Comparison of ENCODE assay signal across 8 mouse cellular contexts in the genomic region with DNA sequence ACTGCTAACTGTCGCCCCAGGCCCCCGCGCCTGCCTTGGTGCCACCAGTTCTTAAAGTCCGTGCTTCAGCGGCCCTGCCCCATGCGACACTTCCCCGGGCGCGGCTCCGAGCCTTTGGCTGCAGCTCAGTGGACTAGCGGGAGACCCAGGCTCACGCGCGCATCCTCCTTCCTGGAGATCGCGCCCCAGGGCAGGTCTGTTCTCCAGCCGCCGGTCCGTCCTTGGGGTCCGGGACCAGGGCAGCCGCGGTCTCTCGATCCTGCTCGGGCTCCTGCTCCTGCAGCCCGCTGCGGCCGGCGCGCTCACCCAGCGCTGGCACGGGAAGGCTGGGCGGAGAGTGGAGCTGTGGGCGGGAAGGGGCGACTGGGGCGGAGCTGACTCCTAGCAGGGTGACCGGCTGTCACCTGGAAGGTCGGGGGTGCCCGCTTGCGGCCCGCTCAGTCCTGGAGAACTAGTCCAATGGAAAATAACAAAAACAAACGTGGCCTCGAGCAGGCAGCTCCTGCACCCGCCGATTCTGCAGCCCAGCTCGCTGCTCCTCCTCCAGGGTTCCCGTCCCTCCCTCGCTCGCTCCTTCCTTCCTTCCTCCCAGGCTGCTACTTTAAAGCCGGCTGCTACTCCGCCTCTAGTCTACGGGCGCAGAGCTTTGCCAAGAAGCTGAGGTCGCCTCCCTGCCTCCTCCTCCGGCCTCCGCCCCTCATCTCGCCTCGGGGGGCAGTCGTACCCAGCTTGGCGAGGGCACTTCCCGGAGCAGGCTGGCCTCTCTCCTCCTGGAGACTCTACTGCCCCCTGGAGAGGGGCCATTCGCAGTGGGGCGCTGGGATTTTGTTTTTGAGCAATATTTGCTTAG. TPM values are rescaled to one million over a fixed set of nuclear protein-coding genes. Genes with fewer than 3 reads are reported as not detected.
A peak's percentile ranks its signal among the peaks of the same experiment; 100 is the strongest.
DNase-seq lines count a peak whose midpoint lies in the region; ATAC-seq and TF ChIP-seq lines count a peak whose summit lies in the region.

Gene Tbc1d4, minus strand, starts transcription at position 673 of the 850 bp plus-strand sequence.

- H3K4me3 ChIP-seq in forebrain, embryonic 13.5 days = peak within 1 kb of the TSS; percentile 83
- peak within 1 kb of the TSS; percentile 99 for H3K4me3 ChIP-seq in heart, postnatal 0 days (ENCODE audit: low read depth, low read length)
- peak within 1 kb of the TSS; percentile 69 for H3K4me3 ChIP-seq in liver, postnatal 0 days (ENCODE audit: low read depth, low read length)
- H3K4me3 ChIP-seq in neural tube, embryonic 13.5 days = peak within 1 kb of the TSS; percentile 85

- H3K27me3 ChIP-seq in forebrain, embryonic 13.5 days = no peaks in the 10 kb centered on the region
- no peaks in the 10 kb centered on the region for H3K27me3 ChIP-seq in heart, postnatal 0 days (ENCODE audit: control insufficient read depth, insufficient read depth, low read length)
- peaks cover 16% of the 10 kb centered on the region for H3K27me3 ChIP-seq in liver, postnatal 0 days (ENCODE audit: insufficient read depth, low read length)
- H3K27me3 ChIP-seq in neural tube, embryonic 13.5 days = peaks cover 13% of the 10 kb centered on the region; the same call in 1 of the 2 replicates

- peak; percentile 6 to 11 for DNase-seq in CD8-positive naive resting alpha-beta T cell, adult 2 months (ENCODE audit: low read depth in 2 of 2, low spot score in 2 of 2)
- peak; percentile 66 for DNase-seq in c-Kit-positive CD71-negative TER-119-negative erythroid progenitor cells, embryonic 14.5 days (ENCODE audit: low read depth)
- peak; percentile 86 for DNase-seq in heart, postnatal 0 days (ENCODE audit: low spot score)
- DNase-seq in kidney, postnatal 4 days = peak; percentile 84 to 90
- peak; percentile 67 for DNase-seq in liver, postnatal 0 days
- peak; percentile 87 for DNase-seq in testis, postnatal 10 days (ENCODE audit: low spot score)

- H3K27ac ChIP-seq in forebrain, embryonic 13.5 days = peak within 1 kb of the TSS; percentile 21; the same call in 1 of the 2 replicates
- H3K27ac ChIP-seq in heart, postnatal 0 days (ENCODE audit: low read depth) = peak within 1 kb of the TSS; percentile 94
- H3K27ac ChIP-seq in liver, postnatal 0 days (ENCODE audit: low read depth) = no peak within 1 kb of the TSS
- peak within 1 kb of the TSS; percentile 54 for H3K27ac ChIP-seq in neural tube, embryonic 13.5 days (replicated peaks)

- WGBS in forebrain, embryonic 13.5 days = under 1% methylated on average over 61 of the region's 62 CpGs
- under 1% methylated on average over 61 of the region's 62 CpGs for WGBS in heart, postnatal 0 days
- WGBS in liver, postnatal 0 days (ENCODE audit: insufficient replicate concordance) = under 1% methylated on average over 59 of the region's 62 CpGs
- WGBS in neural tube, embryonic 13.5 days = under 1% methylated on average over 59 of the region's 62 CpGs

- peak; percentile 87 for ATAC-seq in forebrain, embryonic 13.5 days
- peak; percentile 89 for ATAC-seq in heart, postnatal 0 days (ENCODE audit: insufficient read depth, low read depth)
- ATAC-seq in liver, postnatal 0 days = peak; percentile 82
- peak; percentile 90 for ATAC-seq in neural tube, embryonic 13.5 days (ENCODE audit: low read depth)

- no peak for TF ChIP-seq EP300 in heart, postnatal 0 days (IDR thresholded peaks at IDR 0.05; ENCODE audit: low read depth)
- TF ChIP-seq EP300 in liver, postnatal 0 days (IDR thresholded peaks at IDR 0.05; ENCODE audit: low read depth) = no peak

- H3K9ac ChIP-seq in forebrain, embryonic 13.5 days = peak within 1 kb of the TSS; percentile 77
- peak within 1 kb of the TSS; percentile 77 for H3K9ac ChIP-seq in heart, postnatal 0 days (replicated peaks; ENCODE audit: low read depth, low read length)
- H3K9ac ChIP-seq in liver, postnatal 0 days (replicated peaks) = peak within 1 kb of the TSS; percentile 61
- peak within 1 kb of the TSS; percentile 79 for H3K9ac ChIP-seq in neural tube, embryonic 13.5 days

- peak; percentile 85 for TF ChIP-seq CTCF in heart, postnatal 0 days (IDR thresholded peaks at IDR 0.05; ENCODE audit: low read depth)
- TF ChIP-seq CTCF in liver, postnatal 0 days (IDR thresholded peaks at IDR 0.05; ENCODE audit: low read depth) = peak; percentile 69

- no peaks in the 10 kb centered on the region for H3K9me3 ChIP-seq in forebrain, embryonic 13.5 days (replicated peaks)
- H3K9me3 ChIP-seq in heart, postnatal 0 days (replicated peaks; ENCODE audit: control insufficient read depth, low read length) = no peaks in the 10 kb centered on the region
- no peaks in the 10 kb centered on the region for H3K9me3 ChIP-seq in liver, postnatal 0 days (ENCODE audit: low read length)
- H3K9me3 ChIP-seq in neural tube, embryonic 13.5 days = no peaks in the 10 kb centered on the region

- no peaks in the 10 kb centered on the region for H3K36me3 ChIP-seq in forebrain, embryonic 13.5 days (ENCODE audit: poor library complexity, severe bottlenecking)
- no peaks in the 10 kb centered on the region for H3K36me3 ChIP-seq in heart, postnatal 0 days (replicated peaks; ENCODE audit: control insufficient read depth, insufficient read depth, low read length)
- no peaks in the 10 kb centered on the region for H3K36me3 ChIP-seq in liver, postnatal 0 days (replicated peaks; ENCODE audit: insufficient read depth, low read length)
- no peaks in the 10 kb centered on the region for H3K36me3 ChIP-seq in neural tube, embryonic 13.5 days

- H3K4me2 ChIP-seq in forebrain, embryonic 13.5 days = peak within 1 kb of the TSS; percentile 89
- peak within 1 kb of the TSS; percentile 100 for H3K4me2 ChIP-seq in heart, postnatal 0 days (ENCODE audit: low read depth, low read length)
- H3K4me2 ChIP-seq in liver, postnatal 0 days (ENCODE audit: low read depth, low read length) = peak within 1 kb of the TSS; percentile 84
- H3K4me2 ChIP-seq in neural tube, embryonic 13.5 days = peak within 1 kb of the TSS; percentile 94

- peaks cover 9% of the 10 kb centered on the region for H3K4me1 ChIP-seq in forebrain, embryonic 13.5 days
- H3K4me1 ChIP-seq in heart, postnatal 0 days (ENCODE audit: control insufficient read depth, insufficient read depth) = peaks cover 4% of the 10 kb centered on the region
- peaks cover 5% of the 10 kb centered on the region; the same call in 1 of the 2 replicates for H3K4me1 ChIP-seq in liver, postnatal 0 days (ENCODE audit: insufficient read depth)
- peaks cover 9% of the 10 kb centered on the region for H3K4me1 ChIP-seq in neural tube, embryonic 13.5 days (replicated peaks)

RNA-seq across cellular contexts. Expression of gene Tbc1d4, which starts in this region (rescaled TPM):
- polyA plus RNA-seq in forebrain, embryonic 13.5 days (2015; fragmentation: Nextera tagmentation; extraction: Ambion mirVana) = 5.6 and 7.3 TPM in 2 replicates
- 43.7 and 53.6 TPM in 2 replicates for total RNA-seq in heart, postnatal 0 days (2014; rRNA removed; ENCODE audit: low replicate concordance)
- polyA plus RNA-seq in heart, postnatal 0 days (2015; fragmentation: Nextera tagmentation; extraction: Ambion mirVana) = 16.8 and 18.4 TPM in 2 replicates
- polyA plus RNA-seq in liver, postnatal 0 days (2015; fragmentation: Nextera tagmentation; extraction: Ambion mirVana) = 2.1 and 2.4 TPM in 2 replicates
- 5.4 and 6.9 TPM in 2 replicates for polyA plus RNA-seq in neural tube, embryonic 13.5 days (2015; fragmentation: Nextera tagmentation; extraction: Ambion mirVana)

Comparison
In these comparisons a context has a peak if more than half of its experiments do, and no peak if none do; other contexts are left out.
1. DNase-seq: peak in every context shown above with its lines; median percentile 87 in kidney, postnatal 4 days; 87 in testis, postnatal 10 days; 86 in heart, postnatal 0 days; 67 in liver, postnatal 0 days; 66 in c-Kit-positive CD71-negative TER-119-negative erythroid progenitor cells, embryonic 14.5 days; 8 in CD8-positive naive resting alpha-beta T cell, adult 2 months.